Mouse (Mus musculus) ES-Bruce4 (cell line): ENCODE results near the gene Slc9a3r2. TPM values are rescaled to one million over a fixed set of nuclear protein-coding genes. Genes with fewer than 3 reads are reported as not detected.
A peak's percentile ranks its signal among the peaks of the same experiment; 100 is the strongest.

Experiments used
- H3K27ac ChIP-seq: 2 replicates; pipeline ENCODE4 v1.5.1; 2012; ENCODE audit warnings: low read length, inconsistent platforms; ENCODE audit not compliant: insufficient read depth
- H3K27me3 ChIP-seq: 2 replicates; pipeline ENCODE4 v1.6.1; 2012; ENCODE audit warnings: mild to moderate bottlenecking, low read length, inconsistent platforms; ENCODE audit not compliant: control insufficient read depth, poor library complexity, insufficient read depth, severe bottlenecking
- H3K36me3 ChIP-seq: 2 replicates; pipeline ENCODE4 v1.6.1; 2012; ENCODE audit warnings: inconsistent platforms, mild to moderate bottlenecking, low read length, moderate library complexity; ENCODE audit not compliant: control insufficient read depth, poor library complexity, insufficient read depth, severe bottlenecking
- H3K4me1 ChIP-seq: one replicate; pipeline ENCODE4 v1.8.1; 2011; ENCODE audit warnings: low read length; ENCODE audit not compliant: control insufficient read depth, insufficient read depth
- H3K4me3 ChIP-seq: 2 replicates; pipeline ENCODE4 v1.5.1; 2011; ENCODE audit warnings: low read depth, mild to moderate bottlenecking, low read length
- H3K9ac ChIP-seq: 2 replicates; pipeline ENCODE4 v1.6.1; 2012; ENCODE audit warnings: low read depth, mild to moderate bottlenecking, inconsistent platforms; ENCODE audit not compliant: poor library complexity, severe bottlenecking
- H3K9me3 ChIP-seq: replicated peaks from 2 replicates; pipeline ENCODE4 v1.6.1; 2012; ENCODE audit warnings: mild to moderate bottlenecking, low read length, inconsistent platforms; ENCODE audit not compliant: control insufficient read depth, poor library complexity, insufficient read depth, severe bottlenecking
- CTCF ChIP-seq: IDR thresholded peaks from one replicate; pipeline ENCODE4 v1.8.1; 2011; ENCODE audit warnings: low read depth, low read length
- EP300 ChIP-seq: IDR thresholded peaks from 2 replicates; pipeline ENCODE4 v1.6.1; 2011; ENCODE audit warnings: low read depth, low read length; ENCODE audit not compliant: insufficient read depth
- POLR2A ChIP-seq: IDR thresholded peaks from one replicate; pipeline ENCODE4 v1.8.1; 2011; ENCODE audit warnings: low read length; ENCODE audit not compliant: insufficient read depth
- polyA plus RNA-seq: library from polyadenylated mRNA; stranded (reverse); fragments of >200 nt; gene quantifications from 2 replicates; pipeline ENCODE4 v1.2.4, GENCODE M21; 2011; ENCODE audit warnings: low read depth; ENCODE audit not compliant: missing spikeins, insufficient read depth, insufficient read length

The Slc9a3r2 gene
- polyA plus RNA-seq, 1 experiment = 10.3 TPM

GRCm38 (mm10) chr17:24695326-24696010 lies 45.3 kb upstream of the Slc9a3r2 start:
- Histone ChIP-seq H3K4me1 (peaks cover 6% of the 10 kb centered on the region), H3K27ac (peak overlapping the region; percentile 86), H3K27me3 (no peaks in the 10 kb centered on the region), H3K9ac (peak overlapping the region; percentile 95), H3K36me3 (peaks cover 8% of the 10 kb centered on the region), H3K4me3 (peak overlapping the region; percentile 89), H3K9me3 (no peaks in the 10 kb centered on the region)
- TF ChIP-seq CTCF (no peak), EP300 (no peak), POLR2A (no peak)

GRCm38 (mm10) chr17:24692385-24692784 lies 42.3 kb upstream of the Slc9a3r2 start:
- no peak overlapping the region for H3K9ac ChIP-seq
- no peaks in the 10 kb centered on the region for H3K9me3 ChIP-seq
- peaks cover 8% of the 10 kb centered on the region for H3K36me3 ChIP-seq
- TF ChIP-seq POLR2A = no peak
- TF ChIP-seq EP300 = no peak
- TF ChIP-seq CTCF = no peak
- no peak overlapping the region for H3K4me3 ChIP-seq
- H3K27ac ChIP-seq = no peak overlapping the region
- H3K27me3 ChIP-seq = no peaks in the 10 kb centered on the region
- H3K4me1 ChIP-seq = no peaks in the 10 kb centered on the region

- TF ChIP-seq EP300 (no peak), POLR2A (no peak), CTCF (no peak)
- no peaks in the 10 kb centered on the region for H3K27me3 ChIP-seq
- no peaks in the 10 kb centered on the region for H3K9me3 ChIP-seq
- H3K4me3 ChIP-seq = peak within 1 kb of the TSS; percentile 86
- H3K27ac ChIP-seq = no peak within 1 kb of the TSS
- H3K4me1 ChIP-seq = no peaks in the 10 kb centered on the region
- H3K9ac ChIP-seq = peak within 1 kb of the TSS; percentile 83
- peaks cover 8% of the 10 kb centered on the region for H3K36me3 ChIP-seq
Observed at GRCm38 (mm10) chr17:24689251-24690081, 39.3 kb upstream of the Slc9a3r2 start, which contains the start of gene Syngr3. Gene Syngr3, minus strand, starts transcription at chr17:24689955.

GRCm38 (mm10) chr17:24687599-24687998 lies 37.5 kb upstream of the Slc9a3r2 start:
- Histone ChIP-seq H3K9me3 (no peaks in the 10 kb centered on the region), H3K4me1 (no peaks in the 10 kb centered on the region), H3K9ac (no peak overlapping the region), H3K27ac (no peak overlapping the region), H3K36me3 (peaks cover under 1% of the 10 kb centered on the region), H3K27me3 (no peaks in the 10 kb centered on the region), H3K4me3 (peak overlapping the region; percentile 40)
- TF ChIP-seq CTCF (no peak), EP300 (no peak), POLR2A (no peak)

- Histone ChIP-seq H3K9ac (no peak overlapping the region), H3K36me3 (no peaks in the 10 kb centered on the region; the same call in 1 of the 2 replicates), H3K27ac (no peak overlapping the region), H3K27me3 (no peaks in the 10 kb centered on the region), H3K9me3 (no peaks in the 10 kb centered on the region), H3K4me3 (peak overlapping the region; percentile 40), H3K4me1 (no peaks in the 10 kb centered on the region)
- TF ChIP-seq POLR2A = no peak
Observed at GRCm38 (mm10) chr17:24687146-24687595, 37.0 kb upstream of the Slc9a3r2 start.

- Histone ChIP-seq H3K27ac (no peak overlapping the region), H3K4me3 (peak overlapping the region; percentile 74), H3K9ac (peak overlapping the region; percentile 22), H3K9me3 (no peaks in the 10 kb centered on the region), H3K27me3 (no peaks in the 10 kb centered on the region), H3K4me1 (no peaks in the 10 kb centered on the region), H3K36me3 (no peaks in the 10 kb centered on the region)
- peak; percentile 67 for TF ChIP-seq POLR2A
- no peak for TF ChIP-seq EP300
- TF ChIP-seq CTCF = no peak
Observed at GRCm38 (mm10) chr17:24686514-24686913, 36.4 kb upstream of the Slc9a3r2 start.
